Mouse (Mus musculus) liver, embryonic 12.5 days (tissue): ENCODE measurements around the gene Utrn. TPM values are rescaled to one million over a fixed set of nuclear protein-coding genes. Genes with fewer than 3 reads are reported as not detected.
"Not testable (repeated sequence)": the region's sequence is repeated elsewhere in the genome, so short reads cannot be mapped to it uniquely, and the experiment has no call there.

Experiments used
- ATAC-seq: fragments of 200-750 bp; cut with Nextera tagmentation; 2 replicates; pipeline ENCODE4 v1.8.0; 2017; ENCODE audit warnings: moderate number of reproducible peaks, mild to moderate bottlenecking, moderate library complexity
- H3K27ac ChIP-seq: fragments of 300-500 bp; sonication (generic); 2 replicates; pipeline ENCODE4 v1.5.1; 2016; ENCODE audit warnings: mild to moderate bottlenecking
- H3K27me3 ChIP-seq: fragments of 300-500 bp; sonication (generic); replicated peaks from 2 replicates; pipeline ENCODE4 v1.6.1; 2016; ENCODE audit warnings: mild to moderate bottlenecking, moderate library complexity
- H3K36me3 ChIP-seq: fragments of 300-500 bp; sonication (generic); 2 replicates; pipeline ENCODE4 v1.6.1; 2016; ENCODE audit warnings: mild to moderate bottlenecking, moderate library complexity
- H3K4me1 ChIP-seq: fragments of 300-500 bp; sonication (generic); 2 replicates; pipeline ENCODE4 v1.6.1; 2016
- H3K4me2 ChIP-seq: fragments of 300-500 bp; sonication (generic); 2 replicates; pipeline ENCODE4 v1.6.1; 2016; ENCODE audit warnings: mild to moderate bottlenecking, moderate library complexity
- H3K4me3 ChIP-seq: fragments of 300-500 bp; sonication (generic); 2 replicates; pipeline ENCODE4 v1.5.1; 2016; ENCODE audit warnings: mild to moderate bottlenecking, moderate library complexity
- H3K9ac ChIP-seq: fragments of 300-500 bp; sonication (generic); 2 replicates; pipeline ENCODE4 v1.6.1; 2016; ENCODE audit warnings: mild to moderate bottlenecking, moderate library complexity
- H3K9me3 ChIP-seq: fragments of 300-500 bp; sonication (generic); replicated peaks from 2 replicates; pipeline ENCODE4 v1.6.1; 2016; ENCODE audit warnings: mild to moderate bottlenecking, moderate library complexity
- WGBS: fragments of 180-500 bp; shearing (Covaris S2); methylation state at CpG from one replicate; pipeline ENCODE4 v1.1.7; 2016; ENCODE audit not compliant: insufficient replicate concordance; 5-methylcytosine and 5-hydroxymethylcytosine counted together
- polyA plus RNA-seq: library from polyadenylated mRNA; unstranded; fragments of >200 nt; fragmentation: Nextera tagmentation; extraction: Ambion mirVana; gene quantifications from 2 replicates; pipeline ENCODE4 v1.2.1, GENCODE M21; 2016

Utrn gene
- polyA plus RNA-seq, 1 experiment from 2014 or later = 14.9 TPM

- Histone ChIP-seq H3K36me3 (no peaks in the 10 kb centered on the region; the same call in 1 of the 2 replicates), H3K9me3 (no peaks in the 10 kb centered on the region), H3K4me1 (no peaks in the 10 kb centered on the region), H3K4me3 (no peak overlapping the region), H3K9ac (no peak overlapping the region), H3K27ac (no peak overlapping the region), H3K27me3 (no peaks in the 10 kb centered on the region), H3K4me2 (no peak overlapping the region)
- no peak for ATAC-seq
- WGBS = 83% methylated on average over 4 of the region's 4 CpGs
Observed at GRCm38 (mm10) chr10:12633965-12634364, 235.2 kb downstream of the Utrn start.

DNA sequence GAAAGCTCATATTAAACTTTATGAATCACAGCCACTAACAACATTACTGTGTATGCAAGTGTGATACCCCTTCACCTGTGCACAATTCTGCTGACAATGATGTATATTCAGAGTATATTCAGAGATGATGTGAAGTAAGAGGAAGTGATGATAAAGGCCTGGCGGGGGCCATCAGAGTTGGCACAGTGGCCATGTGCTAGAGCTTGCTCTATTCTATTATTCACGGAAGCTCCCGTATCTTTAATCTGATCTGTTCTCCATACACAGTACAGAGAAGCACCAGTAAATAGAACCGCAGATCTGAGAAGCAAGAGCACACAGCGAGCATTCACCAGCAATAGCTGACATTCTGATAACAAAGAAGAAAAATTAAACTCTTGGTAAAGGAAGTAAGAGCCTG is 238.2 kb downstream of the Utrn start:
- ATAC-seq = no peak
- H3K4me3 ChIP-seq = no peak overlapping the region
- no peak overlapping the region for H3K9ac ChIP-seq
- no peak overlapping the region for H3K27ac ChIP-seq
- WGBS = 65% methylated on average over 5 of the region's 5 CpGs
- no peaks in the 10 kb centered on the region for H3K9me3 ChIP-seq
- H3K4me1 ChIP-seq = no peaks in the 10 kb centered on the region
- H3K36me3 ChIP-seq = no peaks in the 10 kb centered on the region; the same call in 1 of the 2 replicates
- H3K27me3 ChIP-seq = no peaks in the 10 kb centered on the region
- no peak overlapping the region for H3K4me2 ChIP-seq

DNA sequence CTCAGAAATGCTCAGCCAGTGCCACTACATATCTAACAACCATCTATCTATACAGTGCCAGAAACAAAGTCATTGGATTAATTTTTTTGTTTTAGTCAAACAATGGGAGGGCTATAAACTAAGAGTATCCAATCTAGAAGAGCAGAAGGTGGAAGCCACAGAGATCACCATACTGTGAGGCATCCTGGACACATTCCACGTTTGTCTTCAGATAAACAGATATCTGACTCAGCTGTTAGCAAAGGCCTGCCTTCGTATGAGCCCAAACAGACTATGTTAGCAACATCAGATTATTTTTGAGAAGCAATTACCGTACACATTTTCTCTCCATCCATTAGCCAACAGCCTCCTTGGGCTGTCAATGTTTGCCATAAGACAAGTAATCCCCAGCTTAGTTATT is 250.8 kb downstream of the Utrn start:
- Histone ChIP-seq H3K9ac (no peak overlapping the region), H3K4me1 (no peaks in the 10 kb centered on the region), H3K36me3 (no peaks in the 10 kb centered on the region), H3K4me3 (no peak overlapping the region), H3K9me3 (no peaks in the 10 kb centered on the region), H3K27me3 (no peaks in the 10 kb centered on the region), H3K4me2 (no peak overlapping the region), H3K27ac (no peak overlapping the region)
- no peak for ATAC-seq
- 44% methylated on average over 3 of the region's 3 CpGs for WGBS

DNA sequence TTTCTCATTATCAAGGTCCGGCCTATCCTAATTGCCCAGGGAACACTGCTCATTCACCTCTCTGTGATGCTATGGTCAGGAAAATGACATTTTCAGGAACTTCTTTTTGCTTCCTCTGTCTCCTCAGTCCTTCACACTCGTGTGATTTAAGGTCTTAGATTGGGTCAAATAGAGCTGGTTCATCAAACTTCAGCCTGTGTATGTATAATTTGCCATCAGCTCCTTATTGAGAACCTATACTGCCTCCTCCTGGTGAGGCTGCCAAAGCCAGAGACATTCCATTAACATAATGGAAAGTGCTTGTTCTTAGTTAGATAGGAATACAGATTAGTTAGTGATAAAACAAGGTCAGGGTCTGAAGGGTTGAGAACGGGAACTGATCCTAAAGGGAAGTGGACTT is 253.4 kb downstream of the Utrn start:
- Histone ChIP-seq H3K9me3 (no peaks in the 10 kb centered on the region), H3K9ac (no peak overlapping the region), H3K27me3 (no peaks in the 10 kb centered on the region), H3K4me2 (no peak overlapping the region), H3K4me1 (no peaks in the 10 kb centered on the region), H3K36me3 (no peaks in the 10 kb centered on the region), H3K27ac (no peak overlapping the region), H3K4me3 (no peak overlapping the region)
- no peak for ATAC-seq
- WGBS = 50% methylated on average over 3 of the region's 3 CpGs

DNA sequence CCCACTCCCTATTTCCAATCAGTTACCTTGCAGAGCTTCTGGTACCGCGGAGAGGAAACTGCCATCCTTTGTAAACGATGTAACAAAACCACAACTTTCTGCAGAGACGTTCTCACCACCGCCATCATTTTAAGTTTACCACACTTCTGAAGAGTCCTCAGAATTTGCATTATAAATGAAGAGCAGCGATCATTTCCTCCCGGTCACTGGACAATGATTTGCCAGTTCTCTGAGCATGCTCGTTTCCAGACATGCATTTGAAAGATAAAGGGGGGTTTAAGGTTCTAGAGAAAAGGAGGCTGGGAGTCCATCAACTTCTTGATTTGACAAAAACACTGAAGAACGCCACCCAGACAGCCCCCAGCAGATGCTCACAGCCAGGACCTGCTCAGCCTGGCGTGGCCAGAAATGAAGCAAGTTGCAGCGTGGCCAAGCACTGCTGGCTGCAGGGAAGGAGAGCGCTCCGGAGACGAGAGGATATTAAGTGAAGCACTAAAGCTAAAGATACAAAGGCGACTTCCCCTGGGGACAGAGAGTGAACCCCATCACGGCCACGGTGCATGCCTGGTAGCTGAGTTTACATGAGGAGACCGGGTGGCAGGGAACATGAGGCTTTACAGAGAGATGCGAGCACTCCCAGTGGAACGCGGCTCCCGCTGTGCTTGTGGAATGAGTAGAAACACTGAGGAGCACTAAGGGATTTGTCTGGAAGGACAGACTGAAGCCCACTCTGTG is 254.5 kb downstream of the Utrn start:
- Histone ChIP-seq H3K27me3 (no peaks in the 10 kb centered on the region), H3K4me2 (peak overlapping the region; percentile 45), H3K4me3 (no peak overlapping the region), H3K9me3 (no peaks in the 10 kb centered on the region), H3K36me3 (no peaks in the 10 kb centered on the region), H3K27ac (no peak overlapping the region), H3K4me1 (no peaks in the 10 kb centered on the region), H3K9ac (no peak overlapping the region)
- ATAC-seq = no peak
- WGBS = 20% methylated on average over 22 of the region's 22 CpGs

DNA sequence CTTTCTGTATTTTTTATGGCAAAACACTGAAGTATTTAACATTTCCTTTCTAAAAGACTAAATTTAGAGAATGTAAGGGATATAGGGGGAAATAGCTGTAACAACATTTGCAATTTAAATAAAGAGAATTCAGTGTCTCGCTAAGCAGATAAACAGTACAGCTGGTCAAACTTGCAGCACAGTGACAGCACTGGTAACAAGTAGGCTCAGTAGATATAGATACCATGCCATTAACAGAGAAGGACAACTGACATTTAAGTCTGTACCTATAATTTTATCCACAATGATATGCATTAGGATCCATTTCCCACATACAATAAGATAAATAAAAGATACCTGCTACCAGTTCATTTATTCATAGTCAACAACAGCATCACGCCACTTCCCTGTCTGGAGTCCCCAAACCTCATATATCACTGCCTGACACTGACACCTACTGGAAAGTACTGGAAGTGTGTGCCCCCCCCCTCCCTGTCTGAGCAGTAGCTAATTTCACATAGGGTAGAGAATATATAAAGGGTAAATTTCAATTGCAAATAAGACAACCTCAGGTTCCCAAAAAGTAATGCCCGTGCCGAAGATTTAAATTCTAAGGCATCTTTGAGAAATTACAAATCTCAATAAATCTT is 256.8 kb downstream of the Utrn start:
- Histone ChIP-seq H3K9me3 (no peaks in the 10 kb centered on the region), H3K4me2 (no peak overlapping the region), H3K4me3 (no peak overlapping the region), H3K36me3 (no peaks in the 10 kb centered on the region), H3K9ac (no peak overlapping the region), H3K27ac (no peak overlapping the region), H3K27me3 (no peaks in the 10 kb centered on the region), H3K4me1 (no peaks in the 10 kb centered on the region)
- ATAC-seq = no peak
- 35% methylated on average over 4 of the region's 4 CpGs for WGBS

GRCm38 (mm10) chr10:12609896-12610295 is 259.3 kb downstream of the Utrn start:
- Histone ChIP-seq H3K36me3 (no peaks in the 10 kb centered on the region), H3K9ac (no peak overlapping the region), H3K4me2 (no peak overlapping the region), H3K27me3 (no peaks in the 10 kb centered on the region), H3K4me1 (no peaks in the 10 kb centered on the region), H3K4me3 (no peak overlapping the region), H3K9me3 (no peaks in the 10 kb centered on the region), H3K27ac (no peak overlapping the region)
- 63% methylated on average over 7 of the region's 7 CpGs for WGBS
- ATAC-seq = no peak

- no peak overlapping the region for H3K9ac ChIP-seq
- no peaks in the 10 kb centered on the region for H3K9me3 ChIP-seq
- H3K4me3 ChIP-seq = no peak overlapping the region
- ATAC-seq = no peak
- H3K4me1 ChIP-seq = no peaks in the 10 kb centered on the region
- no peaks in the 10 kb centered on the region for H3K27me3 ChIP-seq
- H3K36me3 ChIP-seq = no peaks in the 10 kb centered on the region
- no peak overlapping the region for H3K27ac ChIP-seq
- H3K4me2 ChIP-seq = no peak overlapping the region
Observed at GRCm38 (mm10) chr10:12608634-12609033, 260.5 kb downstream of the Utrn start.

DNA sequence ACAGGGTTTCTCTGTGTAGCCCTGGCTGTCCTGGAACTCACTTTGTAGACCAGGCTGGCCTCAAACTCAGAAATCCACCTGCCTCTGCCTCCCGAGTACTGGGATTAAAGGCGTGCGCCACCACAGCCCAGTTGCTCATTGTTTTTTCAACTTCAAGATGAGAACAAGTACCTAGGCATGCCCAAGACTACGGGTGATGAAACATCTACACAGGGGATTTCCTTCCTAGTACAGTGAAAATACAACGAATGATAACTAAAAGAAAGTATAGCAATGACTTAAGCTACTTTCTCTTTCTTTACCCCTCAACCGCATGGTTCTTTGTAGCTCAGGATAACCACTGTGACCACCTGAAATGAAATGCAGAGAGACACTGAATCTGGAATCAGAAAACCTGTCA is 262.0 kb downstream of the Utrn start:
- H3K9me3 ChIP-seq, H3K4me2 ChIP-seq, H3K9ac ChIP-seq, H3K27me3 ChIP-seq, H3K27ac ChIP-seq, ATAC-seq, H3K4me3 ChIP-seq, H3K36me3 ChIP-seq, H3K4me1 ChIP-seq: not testable (repeated sequence)
- 77% methylated on average over 6 of the region's 6 CpGs for WGBS

DNA sequence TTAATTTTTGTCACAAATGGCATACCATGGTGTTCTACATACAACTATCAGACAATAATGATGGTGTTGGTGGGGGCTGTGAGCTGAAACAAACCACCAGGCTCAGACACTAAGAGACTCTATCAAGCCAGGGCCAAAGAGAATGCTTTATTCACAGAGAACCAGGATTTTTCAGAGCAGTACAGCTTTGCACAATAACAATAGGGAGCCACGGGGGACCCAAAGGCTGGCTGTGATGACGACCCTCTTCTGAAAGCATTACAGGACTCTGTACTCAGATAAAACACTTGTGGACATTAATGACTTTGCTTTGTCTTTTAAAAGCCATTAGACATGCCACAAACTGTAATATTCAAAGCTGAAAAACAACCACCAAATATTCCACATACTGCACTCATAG is 273.8 kb downstream of the Utrn start:
- Histone ChIP-seq H3K4me2 (no peak overlapping the region), H3K36me3 (no peaks in the 10 kb centered on the region), H3K9ac (no peak overlapping the region), H3K9me3 (no peaks in the 10 kb centered on the region), H3K4me3 (no peak overlapping the region), H3K4me1 (no peaks in the 10 kb centered on the region), H3K27me3 (no peaks in the 10 kb centered on the region), H3K27ac (no peak overlapping the region)
- no peak for ATAC-seq
- 63% methylated on average over 2 of the region's 2 CpGs for WGBS

GRCm38 (mm10) chr10:12594958-12595357 is 274.2 kb downstream of the Utrn start:
- H3K36me3 ChIP-seq = no peaks in the 10 kb centered on the region
- no peak overlapping the region for H3K27ac ChIP-seq
- H3K27me3 ChIP-seq = no peaks in the 10 kb centered on the region
- H3K4me1 ChIP-seq = no peaks in the 10 kb centered on the region
- H3K4me3 ChIP-seq = no peak overlapping the region
- WGBS = 60% methylated on average over 8 of the region's 8 CpGs
- no peaks in the 10 kb centered on the region for H3K9me3 ChIP-seq
- H3K4me2 ChIP-seq = no peak overlapping the region
- no peak for ATAC-seq
- no peak overlapping the region for H3K9ac ChIP-seq

GRCm38 (mm10) chr10:12593071-12593470 is 276.1 kb downstream of the Utrn start:
- no peaks in the 10 kb centered on the region for H3K27me3 ChIP-seq
- H3K4me3 ChIP-seq = no peak overlapping the region
- H3K9ac ChIP-seq = no peak overlapping the region
- H3K9me3 ChIP-seq = no peaks in the 10 kb centered on the region
- H3K36me3 ChIP-seq = no peaks in the 10 kb centered on the region
- H3K27ac ChIP-seq = no peak overlapping the region
- H3K4me2 ChIP-seq = no peak overlapping the region
- 0 out of 2 replicates have a peak, but pooled peaks cover 1% of the 10 kb centered on the region for H3K4me1 ChIP-seq
- no peak for ATAC-seq

- Histone ChIP-seq H3K9me3 (no peaks in the 10 kb centered on the region), H3K36me3 (no peaks in the 10 kb centered on the region), H3K9ac (no peak overlapping the region), H3K4me3 (no peak overlapping the region), H3K4me1 (0 out of 2 replicates have a peak, but pooled peaks cover 7% of the 10 kb centered on the region), H3K27ac (no peak overlapping the region), H3K4me2 (no peak overlapping the region), H3K27me3 (no peaks in the 10 kb centered on the region)
- ATAC-seq = no peak
- WGBS = 61% methylated on average over 5 of the region's 5 CpGs
Observed at GRCm38 (mm10) chr10:12591946-12592345, 277.2 kb downstream of the Utrn start.
